Mouse (Mus musculus): Measurements from ENCODE around the gene Myoz1. TPM values are rescaled to one million over a fixed set of nuclear protein-coding genes. Genes with fewer than 3 reads are reported as not detected.

Myoz1 gene
- total and polyA plus RNA-seq, 3 experiments: 0.15 TPM; not detected in 1

- 0 out of 4 replicates have a peak, but pooled peaks of 1 of the 2 experiments have one; percentile 17 for TF ChIP-seq POLR2A (IDR thresholded peaks at IDR 0.05; ENCODE audit: control insufficient read depth in 1 of 2, insufficient read depth in 1 of 2, low read depth in 1 of 2, low read length in 2 of 2, poor library complexity in 1 of 2)
- TF ChIP-seq MXI1 (IDR thresholded peaks at IDR 0.05; ENCODE audit: low read depth, low read length): no peak
- Histone ChIP-seq H3K4me3 (ENCODE audit: control insufficient read depth in 1 of 2, insufficient read depth in 1 of 2, low read depth in 2 of 2, low read length in 2 of 2) (no peak overlapping the region), H3K27me3 (ENCODE audit: control insufficient read depth in 1 of 2, insufficient read depth in 2 of 2, low read length in 2 of 2) (no peaks in the 10 kb centered on the region), H3K9ac (ENCODE audit: control insufficient read depth, low read depth, low read length, poor library complexity, severe bottlenecking) (no peak overlapping the region), H3K27ac (ENCODE audit: control insufficient read depth, low read depth, low read length) (no peak overlapping the region), H3K9me3 (replicated peaks; ENCODE audit: insufficient read depth, low read length) (no peaks in the 10 kb centered on the region), H3K79me2 (ENCODE audit: control insufficient read depth, insufficient read depth, low read length, poor library complexity) (no peaks in the 10 kb centered on the region), H3K36me3 (ENCODE audit: control insufficient read depth in 1 of 2, insufficient read depth in 2 of 2, low read length in 2 of 2) (peaks cover 13 to 36% of the 10 kb centered on the region in 2 experiments), H3K4me1 (ENCODE audit: control insufficient read depth in 1 of 2, insufficient read depth in 2 of 2, low read length in 2 of 2) (peaks cover 7 to 14% of the 10 kb centered on the region in 2 experiments)
- DNase-seq (ENCODE audit: low read depth, low spot score): no peak
Observed at GRCm38 (mm10) chr14:20686576-20686975, 30.2 kb upstream of the Myoz1 start.

- Histone ChIP-seq H3K27me3 (ENCODE audit: control insufficient read depth in 1 of 2, insufficient read depth in 2 of 2, low read length in 2 of 2) (no peaks in the 10 kb centered on the region), H3K4me1 (ENCODE audit: control insufficient read depth in 1 of 2, insufficient read depth in 2 of 2, low read length in 2 of 2) (peaks cover 10 to 14% of the 10 kb centered on the region in 2 experiments), H3K4me3 (ENCODE audit: control insufficient read depth in 1 of 2, insufficient read depth in 1 of 2, low read depth in 2 of 2, low read length in 2 of 2) (no peak overlapping the region), H3K36me3 (ENCODE audit: control insufficient read depth in 1 of 2, insufficient read depth in 2 of 2, low read length in 2 of 2) (peaks cover 25 to 40% of the 10 kb centered on the region in 2 experiments), H3K27ac (ENCODE audit: control insufficient read depth, low read depth, low read length) (peak overlapping the region; percentile 32), H3K9me3 (replicated peaks; ENCODE audit: insufficient read depth, low read length) (no peaks in the 10 kb centered on the region), H3K9ac (ENCODE audit: control insufficient read depth, low read depth, low read length, poor library complexity, severe bottlenecking) (no peak overlapping the region), H3K79me2 (ENCODE audit: control insufficient read depth, insufficient read depth, low read length, poor library complexity) (no peaks in the 10 kb centered on the region)
- TF ChIP-seq MAZ (IDR thresholded peaks at IDR 0.05; ENCODE audit: low read depth, low read length) (no peak), SIN3A (IDR thresholded peaks at IDR 0.05; ENCODE audit: low read length) (0 out of 2 replicates have a peak, but pooled peaks have one; percentile 34), NELFE (IDR thresholded peaks at IDR 0.05; ENCODE audit: low read depth, low read length) (no peak), MAFK (IDR thresholded peaks at IDR 0.05; ENCODE audit: borderline replicate concordance, low read depth, low read length) (no peak), ELF1 (IDR thresholded peaks at IDR 0.05; ENCODE audit: low read depth, low read length) (no peak), TCF12 (IDR thresholded peaks at IDR 0.05; ENCODE audit: low read depth, low read length) (0 out of 2 replicates have a peak, but pooled peaks have one; percentile 15), GABPA (IDR thresholded peaks at IDR 0.05; ENCODE audit: low read depth, low read length) (no peak), MYC (IDR thresholded peaks at IDR 0.05; ENCODE audit: low read depth, low read length) (no peak), CHD2 (IDR thresholded peaks at IDR 0.05; ENCODE audit: low read length) (no peak), USF1 (IDR thresholded peaks at IDR 0.05; ENCODE audit: low read depth, low read length) (no peak), SMC3 (IDR thresholded peaks at IDR 0.05; ENCODE audit: low read depth, low read length) (no peak), ETS1 (IDR thresholded peaks at IDR 0.05; ENCODE audit: low read depth, low read length) (peak; percentile 46; the same call in 1 of the 2 replicates), EP300 (IDR thresholded peaks at IDR 0.05; ENCODE audit: low read depth in 1 of 2, low read length in 2 of 2) (peak; percentile 12 to 28; a peak in 2 of 4 replicates), HCFC1 (IDR thresholded peaks at IDR 0.05; ENCODE audit: low read depth, low read length) (peak; percentile 49), GATA1 (IDR thresholded peaks at IDR 0.05; ENCODE audit: low read depth, low read length) (no peak), ZC3H11A (IDR thresholded peaks at IDR 0.05; ENCODE audit: low read depth, low read length) (no peak), POLR2A (IDR thresholded peaks at IDR 0.05; ENCODE audit: control insufficient read depth in 1 of 2, insufficient read depth in 1 of 2, low read depth in 1 of 2, low read length in 2 of 2, poor library complexity in 1 of 2) (no peak), E2F4 (IDR thresholded peaks at IDR 0.05; ENCODE audit: borderline replicate concordance, low read depth, low read length) (no peak)
- peak; percentile 89 for DNase-seq (ENCODE audit: low read depth, low spot score)
Observed at GRCm38 (mm10) chr14:20682498-20682897, 26.2 kb upstream of the Myoz1 start.
